Mouse (Mus musculus) ES-E14 (cell line): ENCODE measurements around the gene Gars.

Experiments used
- CHD2 ChIP-seq: IDR thresholded peaks from 2 replicates; pipeline ENCODE4 v1.6.1; 2014; ENCODE audit warnings: mild to moderate bottlenecking, low read depth, low read length, inconsistent platforms
- ZNF384 ChIP-seq: IDR thresholded peaks from 2 replicates; pipeline ENCODE4 v1.6.1; 2012; ENCODE audit warnings: low read depth, low read length, inconsistent platforms

- no peak for TF ChIP-seq ZNF384
- TF ChIP-seq CHD2 = no peak
These were observed 88.8 kb downstream of the Gars start for GRCm38 (mm10) chr6:55126576-55126975.
